Mouse (Mus musculus): ENCODE data around the gene Slc6a5. TPM values are rescaled to one million over a fixed set of nuclear protein-coding genes. Genes with fewer than 3 reads are reported as not detected.

The Slc6a5 gene
- 8.2 and 10.0 TPM in 2 replicates for polyA plus RNA-seq (2016; fragmentation: Nextera tagmentation; extraction: Ambion mirVana)

DNA sequence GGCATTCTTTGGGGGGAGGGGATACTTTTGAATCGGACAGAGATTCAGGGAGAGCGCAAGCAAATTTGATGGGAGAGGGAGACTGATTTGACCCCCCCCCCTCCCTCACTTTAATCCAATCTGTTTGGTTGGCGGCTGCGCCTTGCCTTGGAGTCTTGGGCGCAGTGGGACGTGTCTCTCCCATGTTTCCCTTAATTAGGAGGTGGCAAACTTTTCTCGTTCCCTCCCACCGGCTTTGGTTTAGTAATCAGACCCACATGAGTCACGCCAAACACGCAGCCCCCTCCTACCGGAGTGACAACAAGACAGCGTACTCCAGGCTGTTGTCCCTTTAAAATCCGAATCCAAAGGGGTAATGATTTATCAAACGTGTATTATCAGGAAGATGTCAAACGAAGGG lies at the start of gene Slc6a5:
Slc6a5 (plus strand) TSS at position 297 of the 400 bp plus-strand sequence.
- Histone ChIP-seq H3K4me1 (peaks cover 9% of the 10 kb centered on the region), H3K36me3 (no peaks in the 10 kb centered on the region), H3K27me3 (peaks cover 97% of the 10 kb centered on the region), H3K9ac (peak within 1 kb of the TSS; percentile 36; the same call in 1 of the 2 replicates), H3K27ac (peak within 1 kb of the TSS; percentile 90), H3K4me3 (peak within 1 kb of the TSS; percentile 42), H3K4me2 (replicated peaks) (peak within 1 kb of the TSS; percentile 38), H3K9me3 (replicated peaks) (no peaks in the 10 kb centered on the region)
- 2% methylated on average over 15 of the region's 15 CpGs for WGBS
- 0 out of 2 replicates have a peak, but pooled peaks have one; percentile 15 for ATAC-seq (ENCODE audit: low FRiP score)

GRCm38 (mm10) chr7:49861196-49861595 lies 48.8 kb upstream of the Slc6a5 start:
- H3K9ac ChIP-seq = no peak overlapping the region
- no peak overlapping the region for H3K27ac ChIP-seq
- H3K9me3 ChIP-seq (replicated peaks) = no peaks in the 10 kb centered on the region
- no peak for ATAC-seq (ENCODE audit: low FRiP score)
- H3K4me3 ChIP-seq = no peak overlapping the region
- H3K4me1 ChIP-seq = no peaks in the 10 kb centered on the region
- no peak overlapping the region for H3K4me2 ChIP-seq (replicated peaks)
- H3K36me3 ChIP-seq = no peaks in the 10 kb centered on the region
- no peaks in the 10 kb centered on the region for H3K27me3 ChIP-seq
- WGBS = 96% methylated on average over 2 of the region's 2 CpGs

DNA sequence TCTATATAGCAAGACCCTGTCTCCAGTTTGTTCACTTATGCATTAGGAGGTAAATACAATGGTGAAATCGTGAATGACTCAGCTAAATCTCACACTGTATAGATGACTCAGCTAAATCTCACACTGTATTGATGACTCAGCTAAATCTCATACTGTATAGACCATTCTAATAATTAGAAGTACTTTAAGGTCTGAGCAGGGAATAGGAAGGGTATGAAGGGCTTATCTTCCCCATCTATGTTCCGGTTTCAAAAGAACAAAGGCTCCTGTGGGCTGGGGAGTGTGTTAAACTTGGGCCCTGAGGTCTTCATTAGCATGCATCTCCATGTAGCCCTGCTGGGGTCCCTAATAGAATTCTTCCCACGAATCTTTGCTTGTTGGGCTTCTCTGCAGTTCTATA lies 46.2 kb upstream of the Slc6a5 start:
- Histone ChIP-seq H3K36me3 (no peaks in the 10 kb centered on the region), H3K4me3 (no peak overlapping the region), H3K9ac (no peak overlapping the region), H3K4me1 (no peaks in the 10 kb centered on the region), H3K27me3 (no peaks in the 10 kb centered on the region), H3K9me3 (replicated peaks) (no peaks in the 10 kb centered on the region), H3K27ac (no peak overlapping the region; the same call in 1 of the 2 replicates), H3K4me2 (replicated peaks) (no peak overlapping the region)
- 0 out of 2 replicates have a peak, but pooled peaks have one; percentile 33 for ATAC-seq (ENCODE audit: low FRiP score)
- WGBS = 62% methylated on average over 3 of the region's 3 CpGs

DNA sequence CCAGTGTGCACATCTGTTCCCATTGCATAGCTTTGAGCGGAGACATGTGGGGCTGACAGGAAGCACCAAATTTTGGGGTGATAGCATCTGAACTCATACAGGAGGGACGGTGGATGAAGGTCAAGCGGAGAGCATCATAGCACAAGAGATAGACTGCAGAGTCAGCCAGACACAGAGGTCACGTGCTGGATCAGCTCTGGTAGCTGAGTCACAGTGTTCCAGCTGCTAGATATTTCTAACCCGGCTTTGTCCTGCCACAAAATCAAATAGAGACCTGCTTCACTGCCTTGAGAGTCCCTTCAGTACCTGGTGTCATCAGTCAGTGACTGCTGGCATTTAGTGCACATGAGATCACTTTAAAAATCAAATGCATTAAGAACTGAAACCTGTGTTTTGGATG lies 40.3 kb upstream of the Slc6a5 start:
- Histone ChIP-seq H3K4me3 (no peak overlapping the region), H3K9ac (no peak overlapping the region), H3K9me3 (replicated peaks) (no peaks in the 10 kb centered on the region), H3K27ac (0 out of 2 replicates have a peak overlapping the region, but pooled peaks have one; percentile 23), H3K27me3 (no peaks in the 10 kb centered on the region), H3K4me1 (peaks cover 4% of the 10 kb centered on the region; the same call in 1 of the 2 replicates), H3K4me2 (replicated peaks) (no peak overlapping the region), H3K36me3 (no peaks in the 10 kb centered on the region)
- ATAC-seq (ENCODE audit: low FRiP score) = no peak
- 76% methylated on average over 5 of the region's 5 CpGs for WGBS

DNA sequence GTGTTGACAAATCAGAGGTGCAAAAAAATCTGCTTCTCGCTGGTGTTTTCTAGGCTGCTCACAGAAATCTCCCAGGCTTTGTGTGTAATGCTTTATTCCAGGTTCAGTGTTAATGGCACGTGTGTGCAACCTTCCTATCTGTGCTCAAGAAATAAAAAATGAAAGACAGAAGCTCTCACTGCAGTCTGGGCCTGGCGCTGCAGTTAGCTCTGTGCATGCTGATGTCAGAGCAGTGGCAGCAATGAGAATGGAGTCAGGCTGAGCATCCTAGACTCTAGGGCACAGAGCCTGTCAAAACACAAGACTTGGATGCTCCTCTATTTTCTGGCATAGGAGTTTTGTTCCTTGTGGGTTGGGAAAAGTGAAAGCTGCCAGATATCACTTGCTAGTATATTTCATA lies 39.7 kb upstream of the Slc6a5 start:
- Histone ChIP-seq H3K27me3 (no peaks in the 10 kb centered on the region), H3K27ac (0 out of 2 replicates have a peak overlapping the region, but pooled peaks have one; percentile 23), H3K4me1 (peaks cover 4% of the 10 kb centered on the region; the same call in 1 of the 2 replicates), H3K9ac (no peak overlapping the region), H3K4me2 (replicated peaks) (no peak overlapping the region), H3K36me3 (no peaks in the 10 kb centered on the region), H3K4me3 (no peak overlapping the region), H3K9me3 (replicated peaks) (no peaks in the 10 kb centered on the region)
- 76% methylated on average over 3 of the region's 3 CpGs for WGBS
- ATAC-seq (ENCODE audit: low FRiP score) = no peak

GRCm38 (mm10) chr7:49877307-49877706 lies 32.6 kb upstream of the Slc6a5 start:
- no peak overlapping the region for H3K9ac ChIP-seq
- H3K4me3 ChIP-seq = no peak overlapping the region
- H3K27ac ChIP-seq = no peak overlapping the region
- peaks cover 6% of the 10 kb centered on the region for H3K4me1 ChIP-seq
- H3K27me3 ChIP-seq = no peaks in the 10 kb centered on the region
- WGBS = 82% methylated on average over 5 of the region's 5 CpGs
- no peak for ATAC-seq (ENCODE audit: low FRiP score)
- H3K36me3 ChIP-seq = no peaks in the 10 kb centered on the region
- H3K9me3 ChIP-seq (replicated peaks) = no peaks in the 10 kb centered on the region
- H3K4me2 ChIP-seq (replicated peaks) = no peak overlapping the region

DNA sequence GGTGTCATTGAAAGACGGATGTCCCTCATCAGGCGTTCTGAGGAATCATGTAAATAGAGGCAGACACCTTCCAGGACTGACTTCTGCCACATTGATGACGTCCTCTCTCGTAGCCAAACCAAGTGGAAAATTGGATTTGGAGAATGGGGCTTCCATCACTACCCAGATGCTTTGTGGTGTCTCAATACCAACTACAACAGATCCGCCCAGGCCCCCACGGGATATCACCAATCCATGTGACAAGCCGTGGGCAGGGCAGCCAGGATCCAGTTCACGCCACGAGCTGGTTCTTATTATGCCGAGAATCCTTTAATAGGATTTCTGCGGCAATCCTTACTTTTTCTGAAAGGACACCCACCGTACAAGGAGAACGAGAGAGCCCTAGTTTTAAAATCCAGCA lies 30.9 kb upstream of the Slc6a5 start:
- ATAC-seq (ENCODE audit: low FRiP score) = no peak
- no peak overlapping the region for H3K9ac ChIP-seq
- no peaks in the 10 kb centered on the region for H3K9me3 ChIP-seq (replicated peaks)

GRCm38 (mm10) chr7:49879998-49880707 lies 29.8 kb upstream of the Slc6a5 start:
- Histone ChIP-seq H3K27me3 (no peaks in the 10 kb centered on the region), H3K27ac (peak overlapping the region; percentile 49; the same call in 1 of the 2 replicates), H3K36me3 (no peaks in the 10 kb centered on the region), H3K4me2 (replicated peaks) (no peak overlapping the region), H3K9me3 (replicated peaks) (no peaks in the 10 kb centered on the region), H3K4me1 (peaks cover 15% of the 10 kb centered on the region), H3K4me3 (no peak overlapping the region), H3K9ac (no peak overlapping the region)
- 0 out of 2 replicates have a peak, but pooled peaks have one; percentile 28 for ATAC-seq (ENCODE audit: low FRiP score)
- WGBS = 78% methylated on average over 8 of the region's 8 CpGs

More for the DNA sequence above, 30.9 kb upstream of the Slc6a5 start:
- Histone ChIP-seq H3K4me2 (replicated peaks) (no peak overlapping the region), H3K27ac (peak overlapping the region; percentile 79), H3K36me3 (no peaks in the 10 kb centered on the region), H3K4me3 (no peak overlapping the region), H3K27me3 (no peaks in the 10 kb centered on the region), H3K4me1 (peaks cover 15% of the 10 kb centered on the region)
- 67% methylated on average over 13 of the region's 13 CpGs for WGBS

GRCm38 (mm10) chr7:49882288-49882687 lies 27.7 kb upstream of the Slc6a5 start:
- Histone ChIP-seq H3K36me3 (no peaks in the 10 kb centered on the region), H3K27me3 (no peaks in the 10 kb centered on the region), H3K4me3 (no peak overlapping the region), H3K9ac (no peak overlapping the region), H3K27ac (peak overlapping the region; percentile 81), H3K4me1 (peaks cover 15% of the 10 kb centered on the region), H3K9me3 (replicated peaks) (no peaks in the 10 kb centered on the region), H3K4me2 (replicated peaks) (0 out of 2 replicates have a peak overlapping the region, but pooled peaks have one; percentile 15)
- ATAC-seq (ENCODE audit: low FRiP score) = no peak
- 40% methylated on average over 4 of the region's 4 CpGs for WGBS

DNA sequence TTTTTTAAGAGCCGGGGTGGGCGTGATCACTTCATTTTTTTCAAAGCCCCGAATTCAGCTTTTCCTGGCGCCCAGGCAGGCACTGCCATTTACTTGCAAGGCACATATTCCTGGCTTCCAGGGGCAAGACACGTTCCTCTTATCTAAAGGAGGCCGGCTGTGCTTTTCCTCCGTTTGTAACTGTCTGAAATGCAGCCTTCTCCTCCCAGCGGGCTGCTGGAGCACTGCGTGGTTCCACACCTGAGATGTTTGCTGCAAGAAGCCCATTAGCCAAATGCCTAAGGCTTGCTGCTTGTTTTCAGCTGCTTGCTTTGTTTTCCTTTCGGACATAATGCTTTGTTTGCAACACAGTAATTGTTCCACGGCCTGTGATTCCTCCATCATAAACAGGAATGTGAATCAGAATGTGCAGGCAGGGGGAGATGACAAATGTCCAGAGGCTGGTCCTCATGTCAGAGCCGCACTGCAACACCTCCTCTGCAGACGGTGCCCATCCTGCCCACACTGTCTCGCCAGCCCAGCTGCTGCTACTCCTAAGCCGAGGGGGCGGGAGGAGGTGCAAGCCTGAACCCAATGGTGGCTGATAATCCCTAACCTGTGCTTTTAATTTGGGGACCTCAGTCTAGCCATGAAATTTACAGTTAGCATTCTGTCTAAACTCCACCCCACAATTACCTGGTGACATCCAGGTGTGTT lies 27.1 kb upstream of the Slc6a5 start:
- no peaks in the 10 kb centered on the region for H3K27me3 ChIP-seq
- H3K36me3 ChIP-seq = no peaks in the 10 kb centered on the region
- peak overlapping the region; percentile 81 for H3K27ac ChIP-seq
- peak; percentile 67 for ATAC-seq (ENCODE audit: low FRiP score)
- H3K9me3 ChIP-seq (replicated peaks) = no peaks in the 10 kb centered on the region
- 25% methylated on average over 16 of the region's 16 CpGs for WGBS
- 0 out of 2 replicates have a peak overlapping the region, but pooled peaks have one; percentile 15 for H3K4me2 ChIP-seq (replicated peaks)
- no peak overlapping the region for H3K4me3 ChIP-seq
- H3K4me1 ChIP-seq = peaks cover 15% of the 10 kb centered on the region
- no peak overlapping the region for H3K9ac ChIP-seq

DNA sequence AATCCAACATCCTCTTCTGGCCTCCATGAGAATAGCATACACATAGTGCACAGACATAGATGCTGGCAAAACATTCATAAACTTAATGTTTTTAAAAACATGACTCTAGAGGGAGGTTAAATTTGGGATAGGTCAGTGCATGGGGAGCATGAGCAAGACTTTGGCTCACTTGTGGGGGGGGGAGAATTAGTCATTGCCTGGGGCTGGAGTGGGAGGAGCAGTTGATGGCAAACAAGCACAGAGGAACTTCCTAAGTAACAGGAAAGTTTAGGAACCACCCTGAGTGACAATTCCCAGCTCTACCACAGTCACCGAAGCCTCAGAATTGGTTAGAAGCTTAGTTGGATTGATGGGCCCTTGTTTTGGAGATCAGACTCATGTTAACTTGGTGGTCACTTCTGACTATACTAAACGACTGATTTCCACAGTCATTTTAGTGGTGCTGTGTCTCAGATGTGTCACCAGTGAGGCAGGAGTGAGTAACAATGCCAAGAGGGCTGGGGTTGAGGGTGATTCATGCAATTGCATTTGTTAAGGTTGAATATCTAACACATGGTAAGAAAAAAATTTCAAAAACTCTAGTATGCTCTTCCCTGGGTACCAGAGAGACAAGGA lies 22.1 kb upstream of the Slc6a5 start:
- H3K4me3 ChIP-seq = no peak overlapping the region
- H3K36me3 ChIP-seq = no peaks in the 10 kb centered on the region
- H3K4me1 ChIP-seq = peaks cover 3% of the 10 kb centered on the region
- 84% methylated on average over 2 of the region's 2 CpGs for WGBS
- H3K27ac ChIP-seq = no peak overlapping the region
- H3K4me2 ChIP-seq (replicated peaks) = no peak overlapping the region
- ATAC-seq (ENCODE audit: low FRiP score) = no peak
- no peak overlapping the region for H3K9ac ChIP-seq
- H3K9me3 ChIP-seq (replicated peaks) = no peaks in the 10 kb centered on the region
- H3K27me3 ChIP-seq = no peaks in the 10 kb centered on the region

DNA sequence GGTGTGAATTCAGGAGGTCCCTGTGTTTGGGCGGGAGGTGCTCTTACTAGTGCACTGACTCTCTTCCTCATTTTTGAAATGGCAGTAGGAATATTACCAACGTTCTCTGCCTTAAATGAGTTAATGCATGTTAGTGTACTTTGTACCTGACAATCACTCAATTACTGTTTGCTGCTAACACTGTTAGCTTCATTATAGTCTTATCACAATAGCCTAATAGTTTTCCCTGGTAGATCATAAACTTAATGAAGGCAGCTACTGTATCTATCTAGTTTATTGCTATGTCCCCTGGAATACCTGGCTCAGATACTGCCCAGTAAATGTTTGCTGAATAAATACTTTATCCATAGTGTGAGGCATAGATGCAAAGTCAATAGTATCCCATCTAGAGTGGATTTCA lies 15.2 kb upstream of the Slc6a5 start:
- H3K27ac ChIP-seq = no peak overlapping the region
- no peak overlapping the region for H3K4me2 ChIP-seq (replicated peaks)
- no peaks in the 10 kb centered on the region for H3K4me1 ChIP-seq
- 82% methylated on average over 2 of the region's 2 CpGs for WGBS
- H3K9ac ChIP-seq = no peak overlapping the region
- no peaks in the 10 kb centered on the region for H3K9me3 ChIP-seq (replicated peaks)
- H3K4me3 ChIP-seq = no peak overlapping the region
- ATAC-seq (ENCODE audit: low FRiP score) = no peak
- H3K36me3 ChIP-seq = no peaks in the 10 kb centered on the region
- peaks cover 4% of the 10 kb centered on the region for H3K27me3 ChIP-seq
